Mouse (Mus musculus) hindbrain, embryonic 15.5 days (tissue): Measurements from ENCODE around the gene Dnah12. TPM values are rescaled to one million over a fixed set of nuclear protein-coding genes. Genes with fewer than 3 reads are reported as not detected.
"Not testable (repeated sequence)": the region's sequence is repeated elsewhere in the genome, so short reads cannot be mapped to it uniquely, and the experiment has no call there.

Experiments used
- ATAC-seq: fragments of 200-750 bp; cut with Nextera tagmentation; 2 replicates; pipeline ENCODE4 v1.8.0; 2017; ENCODE audit warnings: low read depth, moderate number of reproducible peaks, moderate TSS enrichment; ENCODE audit not compliant: low FRiP score
- H3K27ac ChIP-seq: fragments of 300-500 bp; sonication (generic); replicated peaks from 2 replicates; pipeline ENCODE4 v1.5.1; 2015; ENCODE audit warnings: mild to moderate bottlenecking, inconsistent platforms
- H3K27me3 ChIP-seq: fragments of 300-500 bp; sonication (generic); 2 replicates; pipeline ENCODE4 v1.6.1; 2015; ENCODE audit warnings: control low read depth, inconsistent platforms
- H3K36me3 ChIP-seq: fragments of 300-500 bp; sonication (generic); 2 replicates; pipeline ENCODE4 v1.6.1; 2015; ENCODE audit warnings: control low read depth, inconsistent platforms
- H3K4me1 ChIP-seq: fragments of 300-500 bp; sonication (generic); replicated peaks from 2 replicates; pipeline ENCODE4 v1.6.1; 2015; ENCODE audit warnings: control low read depth, inconsistent platforms
- H3K4me2 ChIP-seq: fragments of 300-500 bp; sonication (generic); 2 replicates; pipeline ENCODE4 v1.6.1; 2015; ENCODE audit warnings: moderate library complexity, mild to moderate bottlenecking, inconsistent platforms
- H3K4me3 ChIP-seq: fragments of 300-500 bp; sonication (generic); 2 replicates; pipeline ENCODE4 v1.5.1; 2015; ENCODE audit warnings: mild to moderate bottlenecking, inconsistent platforms
- H3K9ac ChIP-seq: fragments of 300-500 bp; sonication (generic); 2 replicates; pipeline ENCODE4 v1.6.1; 2015; ENCODE audit warnings: inconsistent platforms
- H3K9me3 ChIP-seq: fragments of 300-500 bp; sonication (generic); 2 replicates; pipeline ENCODE4 v1.6.1; 2016; ENCODE audit warnings: control low read depth, inconsistent platforms
- WGBS: fragments of 180-500 bp; shearing (Covaris S2); methylation state at CpG from one replicate; pipeline ENCODE4 v1.1.7; 2015; 5-methylcytosine and 5-hydroxymethylcytosine counted together
- polyA plus RNA-seq: library from polyadenylated mRNA; unstranded; fragments of >200 nt; fragmentation: Nextera tagmentation; extraction: Ambion mirVana; gene quantifications from 2 replicates; pipeline ENCODE4 v1.2.1, GENCODE M21; 2015

The Dnah12 gene
- polyA plus RNA-seq, 1 experiment from 2014 or later: 0.09 TPM

- ATAC-seq: no peak
- 94% methylated on average over 4 of the region's 4 CpGs for WGBS
These were observed 201.3 kb downstream of the Dnah12 start, which contains the start of gene Asb14 for GRCm38 (mm10) chr14:26894392-26894791. Gene Asb14, plus strand, starts transcription at chr14:26894557.

GRCm38 (mm10) chr14:26899490-26899889, 206.4 kb downstream of the Dnah12 start:
- no peaks in the 10 kb centered on the region for H3K27me3 ChIP-seq
- ATAC-seq: no peak
- H3K9ac ChIP-seq: no peak overlapping the region
- H3K9me3 ChIP-seq: no peaks in the 10 kb centered on the region
- no peaks in the 10 kb centered on the region for H3K4me1 ChIP-seq
- H3K36me3 ChIP-seq: no peaks in the 10 kb centered on the region
- no peak overlapping the region for H3K4me2 ChIP-seq
- WGBS: 75% methylated on average over 2 of the region's 2 CpGs
- H3K4me3 ChIP-seq: no peak overlapping the region
- H3K27ac ChIP-seq: no peak overlapping the region

More at GRCm38 (mm10) chr14:26894392-26894791, 201.3 kb downstream of the Dnah12 start, which contains the start of gene Asb14:
- no peak within 1 kb of the TSS for H3K9ac ChIP-seq
- H3K36me3 ChIP-seq: no peaks in the 10 kb centered on the region
- H3K4me1 ChIP-seq: no peaks in the 10 kb centered on the region
- no peaks in the 10 kb centered on the region for H3K27me3 ChIP-seq
- H3K27ac ChIP-seq: no peak within 1 kb of the TSS
- no peak within 1 kb of the TSS for H3K4me3 ChIP-seq
- H3K9me3 ChIP-seq: no peaks in the 10 kb centered on the region
- H3K4me2 ChIP-seq: no peak within 1 kb of the TSS

- Histone ChIP-seq H3K9me3 (no peaks in the 10 kb centered on the region), H3K9ac (no peak overlapping the region), H3K4me3 (no peak overlapping the region), H3K4me1 (no peaks in the 10 kb centered on the region), H3K27ac (no peak overlapping the region), H3K4me2 (no peak overlapping the region), H3K27me3 (no peaks in the 10 kb centered on the region), H3K36me3 (no peaks in the 10 kb centered on the region)
- WGBS: 90% methylated on average over 12 of the region's 12 CpGs
- no peak for ATAC-seq
These were observed 207.8 kb downstream of the Dnah12 start for GRCm38 (mm10) chr14:26900893-26901292.

DNA sequence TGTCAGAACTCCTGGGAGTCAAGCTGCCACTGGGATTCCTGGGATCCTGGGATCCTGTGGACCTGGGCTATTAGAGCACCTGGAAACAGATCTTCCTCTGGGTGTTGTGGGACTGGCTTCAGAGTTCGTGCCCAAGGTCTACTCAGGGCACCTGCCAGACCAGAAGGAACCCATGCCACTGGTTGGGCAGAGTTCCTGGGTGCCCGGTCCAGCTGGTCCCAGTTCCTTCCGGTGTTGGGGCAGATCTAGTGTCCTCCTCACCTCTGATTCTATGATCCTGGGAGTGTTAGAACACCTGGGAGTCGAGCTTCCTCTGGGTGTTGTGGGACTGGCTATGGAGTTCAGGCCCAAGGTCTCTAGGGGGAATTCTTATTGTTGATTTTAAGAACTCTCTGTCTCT, 214.3 kb downstream of the Dnah12 start:
- Histone ChIP-seq H3K27me3 (no peaks in the 10 kb centered on the region), H3K9me3 (no peaks in the 10 kb centered on the region), H3K4me2 (no peak overlapping the region), H3K9ac (no peak overlapping the region), H3K27ac (no peak overlapping the region), H3K36me3 (no peaks in the 10 kb centered on the region), H3K4me1 (no peaks in the 10 kb centered on the region), H3K4me3 (no peak overlapping the region)
- ATAC-seq: no peak
- 90% methylated on average over 4 of the region's 4 CpGs for WGBS

DNA sequence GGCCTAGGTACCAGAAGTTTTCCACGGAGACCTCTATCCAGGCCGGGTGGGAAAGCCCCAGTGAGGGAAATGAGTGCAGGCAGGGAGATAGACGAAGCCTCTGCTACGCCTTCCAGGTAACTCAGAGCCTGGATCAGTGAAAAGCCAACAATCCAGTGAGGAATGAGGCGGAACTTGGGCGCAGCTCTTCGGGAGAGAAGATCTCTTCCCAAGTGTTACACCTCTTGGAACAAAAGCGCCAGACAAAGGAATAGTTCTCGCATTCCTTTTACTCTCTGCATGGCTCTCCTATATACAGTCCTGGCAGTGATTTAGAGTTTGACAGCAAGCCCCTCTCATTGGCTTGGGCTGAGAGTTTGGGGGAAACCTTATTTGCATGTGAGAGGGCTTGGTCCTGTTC, 217.4 kb downstream of the Dnah12 start:
- not testable (repeated sequence) for H3K27me3 ChIP-seq, H3K4me3 ChIP-seq, H3K9ac ChIP-seq, H3K4me1 ChIP-seq, H3K27ac ChIP-seq, ATAC-seq, H3K9me3 ChIP-seq, H3K4me2 ChIP-seq, H3K36me3 ChIP-seq
- WGBS: 44% methylated on average over 9 of the region's 9 CpGs

DNA sequence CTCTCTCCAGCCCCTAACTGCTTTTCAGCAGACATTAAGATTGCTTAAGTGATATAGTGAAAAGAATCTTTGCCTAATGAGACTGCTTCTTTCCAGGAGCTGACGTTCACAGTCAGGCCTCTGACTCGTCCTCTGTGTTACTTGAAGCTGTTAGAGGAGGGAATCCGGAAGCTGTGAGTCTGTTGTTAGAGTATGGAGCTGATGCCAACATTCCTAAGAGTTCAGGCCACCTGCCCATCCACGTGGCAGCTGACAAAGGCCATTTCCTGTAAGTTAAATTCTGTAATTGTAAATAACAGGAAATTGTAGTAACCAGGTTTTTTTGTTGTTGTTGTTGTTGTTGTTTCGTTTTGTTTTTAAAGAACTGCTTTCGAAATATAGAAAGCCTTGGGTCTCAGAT, 218.1 kb downstream of the Dnah12 start:
- no peaks in the 10 kb centered on the region for H3K27me3 ChIP-seq
- H3K9me3 ChIP-seq: no peaks in the 10 kb centered on the region
- no peak overlapping the region for H3K9ac ChIP-seq
- no peaks in the 10 kb centered on the region for H3K36me3 ChIP-seq
- H3K4me3 ChIP-seq: no peak overlapping the region
- no peak overlapping the region for H3K27ac ChIP-seq
- H3K4me2 ChIP-seq: no peak overlapping the region
- ATAC-seq: no peak
- no peaks in the 10 kb centered on the region for H3K4me1 ChIP-seq
- 77% methylated on average over 6 of the region's 6 CpGs for WGBS

- ATAC-seq: no peak
These were observed 218.8 kb downstream of the Dnah12 start for GRCm38 (mm10) chr14:26911826-26912225.

GRCm38 (mm10) chr14:26913681-26914268, 220.7 kb downstream of the Dnah12 start:
- H3K9me3 ChIP-seq: no peaks in the 10 kb centered on the region
- no peaks in the 10 kb centered on the region for H3K4me1 ChIP-seq
- no peak overlapping the region for H3K4me3 ChIP-seq
- H3K27me3 ChIP-seq: no peaks in the 10 kb centered on the region
- H3K9ac ChIP-seq: no peak overlapping the region
- WGBS: 64% methylated on average over 9 of the region's 9 CpGs
- ATAC-seq: no peak
- peaks cover 5% of the 10 kb centered on the region for H3K36me3 ChIP-seq
- no peak overlapping the region for H3K27ac ChIP-seq
- no peak overlapping the region for H3K4me2 ChIP-seq

More at GRCm38 (mm10) chr14:26911826-26912225, 218.8 kb downstream of the Dnah12 start:
- H3K27me3 ChIP-seq: no peaks in the 10 kb centered on the region
- no peak overlapping the region for H3K27ac ChIP-seq
- no peak overlapping the region for H3K4me3 ChIP-seq
- WGBS: 95% methylated on average over 13 of the region's 13 CpGs
- H3K36me3 ChIP-seq: no peaks in the 10 kb centered on the region
- no peak overlapping the region for H3K9ac ChIP-seq
- H3K4me2 ChIP-seq: no peak overlapping the region
- H3K9me3 ChIP-seq: no peaks in the 10 kb centered on the region
- no peaks in the 10 kb centered on the region for H3K4me1 ChIP-seq

GRCm38 (mm10) chr14:26919310-26919709, 226.2 kb downstream of the Dnah12 start:
- H3K36me3 ChIP-seq: peaks cover 37% of the 10 kb centered on the region
- H3K4me2 ChIP-seq: no peak overlapping the region
- no peak overlapping the region for H3K27ac ChIP-seq
- WGBS: 95% methylated on average over 3 of the region's 3 CpGs
- no peaks in the 10 kb centered on the region for H3K4me1 ChIP-seq
- H3K27me3 ChIP-seq: no peaks in the 10 kb centered on the region
- H3K4me3 ChIP-seq: no peak overlapping the region
- no peak overlapping the region for H3K9ac ChIP-seq
- ATAC-seq: no peak
- no peaks in the 10 kb centered on the region for H3K9me3 ChIP-seq

GRCm38 (mm10) chr14:26923702-26924421, 230.8 kb downstream of the Dnah12 start:
- H3K4me1 ChIP-seq: no peaks in the 10 kb centered on the region
- WGBS: 94% methylated on average over 5 of the region's 5 CpGs
- no peaks in the 10 kb centered on the region for H3K27me3 ChIP-seq
- ATAC-seq: no peak
- H3K36me3 ChIP-seq: peaks cover 63% of the 10 kb centered on the region
- H3K9ac ChIP-seq: no peak overlapping the region
- no peak overlapping the region for H3K4me2 ChIP-seq
- H3K9me3 ChIP-seq: no peaks in the 10 kb centered on the region
- H3K4me3 ChIP-seq: no peak overlapping the region
- H3K27ac ChIP-seq: no peak overlapping the region

DNA sequence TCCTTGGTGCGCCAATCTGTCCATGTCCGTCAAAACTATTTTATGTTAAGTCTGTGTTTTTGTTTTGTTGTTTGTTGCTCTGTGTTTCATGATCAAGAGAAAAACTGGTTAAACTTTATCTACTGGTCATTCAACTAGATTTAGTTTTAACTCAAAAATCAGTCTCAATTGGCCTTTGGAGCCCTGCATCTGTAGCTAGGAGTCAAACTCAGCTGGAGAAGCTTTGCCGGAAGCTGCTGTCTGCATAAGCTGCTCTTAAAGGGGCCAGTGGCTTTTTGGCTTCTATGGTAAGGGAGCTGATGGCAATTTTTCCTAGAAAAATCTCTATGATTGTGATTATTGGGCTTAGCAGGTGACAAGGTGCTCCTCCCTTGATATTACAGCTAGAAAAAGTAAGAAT, 241.8 kb downstream of the Dnah12 start:
- no peak overlapping the region for H3K4me3 ChIP-seq
- no peak overlapping the region for H3K27ac ChIP-seq
- H3K4me1 ChIP-seq: no peaks in the 10 kb centered on the region
- no peak for ATAC-seq
- H3K4me2 ChIP-seq: no peak overlapping the region
- peaks cover 24% of the 10 kb centered on the region for H3K36me3 ChIP-seq
- H3K27me3 ChIP-seq: no peaks in the 10 kb centered on the region
- no peak overlapping the region for H3K9ac ChIP-seq
- H3K9me3 ChIP-seq: no peaks in the 10 kb centered on the region
- WGBS: 91% methylated on average over 3 of the region's 3 CpGs

DNA sequence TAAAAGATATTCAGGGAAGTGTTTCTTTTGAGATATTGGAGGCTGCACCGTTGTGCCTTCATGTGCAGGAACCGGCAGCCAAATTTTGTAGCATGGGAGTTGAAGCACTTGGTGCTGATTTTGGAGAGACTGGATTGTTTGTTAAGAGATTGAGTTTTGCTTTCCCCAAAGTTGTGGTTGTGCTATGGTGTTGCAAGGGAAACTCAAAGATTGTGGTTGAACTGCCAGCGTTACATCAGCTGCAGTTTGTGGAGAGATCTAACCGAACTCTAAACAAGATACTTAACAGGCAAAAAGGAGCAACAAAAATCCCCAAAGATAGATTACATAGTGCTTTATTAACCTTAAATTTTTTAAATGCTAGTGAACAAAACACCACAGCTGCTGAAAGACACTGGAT, 242.5 kb downstream of the Dnah12 start:
- Histone ChIP-seq H3K4me1 (no peaks in the 10 kb centered on the region), H3K4me2 (no peak overlapping the region), H3K27me3 (no peaks in the 10 kb centered on the region), H3K36me3 (peaks cover 28% of the 10 kb centered on the region), H3K4me3 (no peak overlapping the region), H3K27ac (no peak overlapping the region), H3K9ac (no peak overlapping the region), H3K9me3 (no peaks in the 10 kb centered on the region)
- WGBS: 89% methylated on average over 4 of the region's 4 CpGs
- ATAC-seq: no peak
